Mouse (Mus musculus) cerebellum, adult 2 months (tissue): ENCODE data around the gene Grik2.

Source experiments
- CTCF ChIP-seq: fragments of 200-500 bp; IDR thresholded peaks from 2 replicates; pipeline ENCODE4 v1.5.1; 2011; ENCODE audit warnings: low read depth, mild to moderate bottlenecking, control low read depth, low read length, moderate library complexity, borderline replicate concordance; ENCODE audit not compliant: insufficient read depth
- POLR2A ChIP-seq: fragments of 200-500 bp; IDR thresholded peaks from 2 replicates; pipeline ENCODE4 v1.6.1; 2011; ENCODE audit warnings: low read length, control low read depth, borderline replicate concordance; ENCODE audit not compliant: insufficient read depth

DNA sequence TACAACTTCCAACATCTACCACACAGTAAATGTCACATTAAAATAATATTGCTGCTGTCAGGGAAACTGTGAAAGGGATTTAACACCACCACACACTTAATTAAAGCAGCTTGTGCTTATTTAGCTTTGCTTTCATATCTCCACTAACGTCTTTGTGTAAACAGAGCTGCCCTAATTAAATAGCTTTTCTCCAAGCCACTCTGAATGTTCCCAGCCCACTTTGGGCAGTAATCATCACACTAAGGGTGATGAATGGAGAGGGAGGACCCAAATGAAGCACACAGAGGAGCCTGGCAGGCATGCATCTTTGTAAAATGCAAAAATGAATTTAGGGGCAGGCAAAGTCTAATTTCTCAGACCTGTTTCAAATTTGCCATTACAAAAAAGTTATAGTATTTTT, 657.3 kb downstream of the Grik2 start:
- TF ChIP-seq POLR2A (no peak), CTCF (no peak)
